Mouse (Mus musculus) testis, adult 2 months (tissue): ENCODE measurements around the gene Rtn4r. TPM values are rescaled to one million over a fixed set of nuclear protein-coding genes. Genes with fewer than 3 reads are reported as not detected.

Source experiments
- H3K27ac ChIP-seq: fragments of 200-500 bp; 2 replicates; pipeline ENCODE4 v1.5.1; 2012; ENCODE audit warnings: low read depth, low read length; ENCODE audit not compliant: control insufficient read depth, insufficient read depth
- H3K27me3 ChIP-seq: fragments of 200-500 bp; 2 replicates; pipeline ENCODE4 v1.6.1; 2012; ENCODE audit warnings: mild to moderate bottlenecking, low read length, moderate library complexity; ENCODE audit not compliant: control insufficient read depth, insufficient read depth
- H3K36me3 ChIP-seq: fragments of 200-500 bp; 2 replicates; pipeline ENCODE4 v1.6.1; 2012; ENCODE audit warnings: mild to moderate bottlenecking, low read length; ENCODE audit not compliant: control insufficient read depth, insufficient read depth
- H3K4me1 ChIP-seq: fragments of 200-500 bp; 2 replicates; pipeline ENCODE4 v1.6.1; 2012; ENCODE audit warnings: low read length; ENCODE audit not compliant: control insufficient read depth, insufficient read depth
- H3K4me3 ChIP-seq: fragments of 200-500 bp; 2 replicates; pipeline ENCODE4 v1.5.1; 2012; ENCODE audit warnings: low read depth, mild to moderate bottlenecking, low read length, moderate library complexity, mixed read lengths; ENCODE audit not compliant: control insufficient read depth
- CTCF ChIP-seq: fragments of 200-500 bp; IDR thresholded peaks from 2 replicates; pipeline ENCODE4 v1.5.1; 2012; ENCODE audit warnings: low read depth, mild to moderate bottlenecking, inconsistent platforms, low read length, moderate library complexity; ENCODE audit not compliant: control insufficient read depth, insufficient read depth, insufficient replicate concordance
- POLR2A ChIP-seq: fragments of 200-500 bp; IDR thresholded peaks from 2 replicates; pipeline ENCODE4 v1.6.1; 2012; ENCODE audit warnings: low read depth, mild to moderate bottlenecking, inconsistent platforms, low read length, moderate library complexity; ENCODE audit not compliant: control insufficient read depth
- polyA plus RNA-seq: library from polyadenylated mRNA; depleted of rRNA; stranded (reverse); fragments of >200 nt; gene quantifications from 2 replicates; pipeline ENCODE4 v1.2.3, GENCODE M21; 2012

The Rtn4r gene
- polyA plus RNA-seq, 1 experiment, result 0.11 TPM

GRCm38 (mm10) chr16:18130288-18130687 lies 2.8 kb downstream of the Rtn4r start:
- H3K4me3 ChIP-seq, result no peak overlapping the region
- TF ChIP-seq CTCF (no peak), POLR2A (no peak)
- H3K27me3 ChIP-seq, result no peaks in the 10 kb centered on the region
- H3K27ac ChIP-seq, result no peak overlapping the region
- no peaks in the 10 kb centered on the region for H3K36me3 ChIP-seq
- H3K4me1 ChIP-seq, result peaks cover 3% of the 10 kb centered on the region

GRCm38 (mm10) chr16:18130705-18131104 lies 3.3 kb downstream of the Rtn4r start:
- Histone ChIP-seq H3K4me1 (peaks cover 3% of the 10 kb centered on the region), H3K27ac (no peak overlapping the region), H3K4me3 (no peak overlapping the region), H3K27me3 (no peaks in the 10 kb centered on the region), H3K36me3 (no peaks in the 10 kb centered on the region)
- TF ChIP-seq POLR2A (no peak), CTCF (no peak)

GRCm38 (mm10) chr16:18131245-18131939 lies 4.0 kb downstream of the Rtn4r start:
- Histone ChIP-seq H3K4me3 (no peak overlapping the region), H3K36me3 (no peaks in the 10 kb centered on the region), H3K27ac (no peak overlapping the region), H3K4me1 (peaks cover 3% of the 10 kb centered on the region), H3K27me3 (no peaks in the 10 kb centered on the region)
- no peak for TF ChIP-seq CTCF
- TF ChIP-seq POLR2A, result no peak

GRCm38 (mm10) chr16:18132026-18132425 lies 4.6 kb downstream of the Rtn4r start:
- Histone ChIP-seq H3K36me3 (no peaks in the 10 kb centered on the region), H3K27me3 (no peaks in the 10 kb centered on the region), H3K27ac (no peak overlapping the region), H3K4me1 (peaks cover 2% of the 10 kb centered on the region), H3K4me3 (no peak overlapping the region)
- TF ChIP-seq POLR2A (no peak), CTCF (no peak)

- TF ChIP-seq CTCF, result no peak
- no peak for TF ChIP-seq POLR2A
- Histone ChIP-seq H3K4me3 (no peak overlapping the region), H3K27ac (no peak overlapping the region), H3K27me3 (no peaks in the 10 kb centered on the region), H3K36me3 (no peaks in the 10 kb centered on the region), H3K4me1 (no peaks in the 10 kb centered on the region; the same call in 1 of the 2 replicates)
Measured at GRCm38 (mm10) chr16:18132575-18132974, 5.1 kb downstream of the Rtn4r start.

GRCm38 (mm10) chr16:18133133-18133920 lies 5.9 kb downstream of the Rtn4r start:
- TF ChIP-seq POLR2A (no peak), CTCF (no peak)
- Histone ChIP-seq H3K4me3 (no peak overlapping the region), H3K4me1 (no peaks in the 10 kb centered on the region), H3K27me3 (no peaks in the 10 kb centered on the region), H3K36me3 (no peaks in the 10 kb centered on the region), H3K27ac (no peak overlapping the region)

GRCm38 (mm10) chr16:18135196-18135595 lies 7.8 kb downstream of the Rtn4r start:
- H3K4me1 ChIP-seq, result no peaks in the 10 kb centered on the region
- no peak overlapping the region for H3K27ac ChIP-seq
- no peaks in the 10 kb centered on the region for H3K27me3 ChIP-seq
- TF ChIP-seq POLR2A, result no peak
- TF ChIP-seq CTCF, result no peak
- no peaks in the 10 kb centered on the region for H3K36me3 ChIP-seq
- H3K4me3 ChIP-seq, result no peak overlapping the region
